Mouse (Mus musculus): ENCODE measurements around the gene Zfp985.
"Not testable (repeated sequence)": the region's sequence is repeated elsewhere in the genome, so short reads cannot be mapped to it uniquely, and the experiment has no call there.

The Zfp985 gene

GRCm38 (mm10) chr4:147603806-147604205 lies 50.7 kb downstream of the Zfp985 start:
- no peak for DNase-seq (ENCODE audit: low spot score)

- no peak for DNase-seq (ENCODE audit: low spot score)
Measured at GRCm38 (mm10) chr4:147605521-147605920, 52.4 kb downstream of the Zfp985 start.

GRCm38 (mm10) chr4:147606511-147606910 lies 53.4 kb downstream of the Zfp985 start:
- not testable (repeated sequence) for DNase-seq (ENCODE audit: low spot score)

GRCm38 (mm10) chr4:147633818-147634262 lies 80.8 kb downstream of the Zfp985 start:
- not testable (repeated sequence) for DNase-seq (ENCODE audit: low spot score)

Data from lung, postnatal 25 days (tissue).